Mouse (Mus musculus) G1E (cell line): ENCODE measurements around the gene Dxo. TPM values are rescaled to one million over a fixed set of nuclear protein-coding genes. Genes with fewer than 3 reads are reported as not detected.
"Not testable (repeated sequence)": the region's sequence is repeated elsewhere in the genome, so short reads cannot be mapped to it uniquely, and the experiment has no call there.

Experiments
- ATAC-seq: 2 replicates; pipeline ENCODE4 v1.8.0; 2016; ENCODE audit warnings: mild to moderate bottlenecking; ENCODE audit not compliant: insufficient number of reproducible peaks, poor library complexity, low FRiP score, severe bottlenecking; ENCODE audit errors: extremely low read depth
- DNase-seq: peaks from one replicate; pipeline ENCODE4 v3.0.0; 2012; ENCODE audit warnings: low spot score
- H3K27me3 ChIP-seq: 2 replicates; pipeline ENCODE4 v1.6.1; 2012; ENCODE audit warnings: mild to moderate bottlenecking, low read length, inconsistent platforms; ENCODE audit not compliant: insufficient read depth
- H3K36me3 ChIP-seq: replicated peaks from 2 replicates; pipeline ENCODE3; 2012; ENCODE audit warnings: mild to moderate bottlenecking, inconsistent platforms
- H3K4me1 ChIP-seq: 2 replicates; pipeline ENCODE4 v1.6.1; 2012; ENCODE audit warnings: low read depth, low read length, inconsistent platforms, mixed read lengths; ENCODE audit not compliant: insufficient read depth
- H3K4me3 ChIP-seq: 2 replicates; pipeline ENCODE4 v1.5.1; 2012; ENCODE audit warnings: low read depth, mild to moderate bottlenecking, inconsistent platforms, low read length, moderate library complexity, mixed read lengths
- H3K9me3 ChIP-seq: replicated peaks from 2 replicates; pipeline ENCODE4 v1.6.1; 2012; ENCODE audit warnings: inconsistent platforms
- CTCF ChIP-seq: IDR thresholded peaks from 2 replicates; pipeline ENCODE4 v1.5.1; 2012; ENCODE audit warnings: low read depth, low read length, inconsistent platforms, mixed read lengths
- GATA1 ChIP-seq: IDR thresholded peaks from 2 replicates; pipeline ENCODE4 v1.6.1; 2012; ENCODE audit warnings: borderline replicate concordance, low read length, inconsistent platforms, mixed read lengths
- GATA2 ChIP-seq: IDR thresholded peaks from 2 replicates; pipeline ENCODE4 v1.6.1; 2012; ENCODE audit warnings: low read depth, low read length, inconsistent platforms, borderline replicate concordance
- POLR2AphosphoS5 ChIP-seq: IDR thresholded peaks from 2 replicates; pipeline ENCODE4 v1.6.1; 2012; ENCODE audit warnings: low read depth, low read length, inconsistent platforms; ENCODE audit not compliant: insufficient replicate concordance
- TAL1 ChIP-seq: conservative IDR thresholded peaks from 2 replicates; pipeline ENCODE4 v1.6.1; 2012; ENCODE audit warnings: low read depth, low read length, inconsistent platforms, mixed read lengths
- polyA plus RNA-seq: library from polyadenylated mRNA; stranded (reverse); fragments of >175 nt; gene quantifications from 2 replicates; pipeline ENCODE4 v1.2.3, GENCODE M21; 2012
- total RNA-seq, 2 experiments: library from RNA; stranded (forward) in 1 of 2; stranded (reverse) in 1 of 2; fragments of 200-1000 nt in 1 of 2; fragments of >200 nt in 1 of 2; fragmentation: Nextera tagmentation in 1 of 2; gene quantifications; 2 replicates each; pipeline ENCODE4 v1.2.3; 2014 to 2017

Dxo gene
- total and polyA plus RNA-seq, 3 experiments, result 18.2 to 70.5 (median 25.4) TPM

- TF ChIP-seq GATA2 (no peak), GATA1 (no peak), POLR2AphosphoS5 (no peak), CTCF (no peak), TAL1 (no peak)
Observed at GRCm38 (mm10) chr17:34798866-34799530, 37.8 kb upstream of the Dxo start.

DNA sequence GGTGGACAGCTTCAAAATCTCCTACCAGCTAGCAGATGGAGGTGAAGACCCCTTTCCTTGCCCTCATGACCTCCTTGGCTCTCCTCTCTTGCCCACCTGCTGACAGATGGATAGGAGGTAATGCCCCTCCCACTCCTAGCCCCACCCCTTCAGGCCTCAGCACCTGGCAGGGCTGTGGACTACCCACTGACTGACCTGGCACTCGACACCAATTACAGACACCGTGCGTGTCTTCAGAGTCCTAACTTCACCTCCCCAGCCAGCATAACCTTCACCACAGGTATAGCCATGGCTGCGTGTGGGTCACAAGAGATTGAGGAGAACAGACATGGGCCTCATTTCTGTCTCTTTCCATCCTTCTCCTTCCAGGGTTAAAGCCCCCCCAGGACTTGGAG lies 37.3 kb upstream of the Dxo start:
- Histone ChIP-seq H3K36me3 (no peaks in the 10 kb centered on the region), H3K4me3 (no peak overlapping the region), H3K9me3 (no peaks in the 10 kb centered on the region), H3K27me3 (no peaks in the 10 kb centered on the region; the same call in 1 of the 2 replicates), H3K4me1 (no peaks in the 10 kb centered on the region)
- TF ChIP-seq TAL1 (no peak), GATA1 (no peak), POLR2AphosphoS5 (no peak), GATA2 (no peak), CTCF (no peak)
- ATAC-seq, result no peak
- DNase-seq, result no peak

More at GRCm38 (mm10) chr17:34798866-34799530, 37.8 kb upstream of the Dxo start:
- Histone ChIP-seq H3K4me1 (no peaks in the 10 kb centered on the region), H3K27me3 (no peaks in the 10 kb centered on the region; the same call in 1 of the 2 replicates), H3K9me3 (no peaks in the 10 kb centered on the region), H3K4me3 (no peak overlapping the region), H3K36me3 (no peaks in the 10 kb centered on the region)
- DNase-seq (no peak), ATAC-seq (no peak)

DNA sequence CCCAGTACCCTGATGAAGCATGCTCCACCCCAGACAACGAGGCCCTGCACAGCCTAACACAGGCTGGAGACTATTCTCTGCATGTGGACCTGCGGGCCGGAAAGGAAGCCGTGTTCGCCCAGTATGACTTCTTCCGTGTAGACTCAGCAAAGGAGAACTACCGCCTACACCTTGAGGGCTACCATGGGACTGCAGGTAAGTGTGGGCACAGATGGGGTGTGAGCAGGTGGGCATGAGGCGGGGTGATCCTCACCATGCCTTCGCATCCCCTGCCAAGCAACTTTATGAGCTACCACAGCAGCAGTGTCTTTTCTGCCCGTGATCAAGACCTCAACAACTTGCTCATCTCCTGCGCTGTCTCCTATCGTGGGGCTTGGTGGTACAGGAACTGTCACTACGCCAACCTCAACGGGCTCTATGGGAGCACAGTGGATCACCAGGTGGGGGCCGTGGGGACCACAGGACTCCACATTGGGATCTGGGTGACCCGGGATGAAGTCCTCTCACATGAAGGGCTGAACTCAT lies 36.0 kb upstream of the Dxo start:
- not testable (repeated sequence) for ATAC-seq, H3K36me3 ChIP-seq

GRCm38 (mm10) chr17:34802756-34803155 lies 34.1 kb upstream of the Dxo start:
- not testable (repeated sequence) for DNase-seq, H3K27me3 ChIP-seq, ATAC-seq, H3K4me3 ChIP-seq, H3K36me3 ChIP-seq, H3K4me1 ChIP-seq, H3K9me3 ChIP-seq

More for the DNA sequence above, 36.0 kb upstream of the Dxo start:
- not testable (repeated sequence) for H3K27me3 ChIP-seq, DNase-seq, H3K4me1 ChIP-seq, H3K4me3 ChIP-seq, H3K9me3 ChIP-seq

DNA sequence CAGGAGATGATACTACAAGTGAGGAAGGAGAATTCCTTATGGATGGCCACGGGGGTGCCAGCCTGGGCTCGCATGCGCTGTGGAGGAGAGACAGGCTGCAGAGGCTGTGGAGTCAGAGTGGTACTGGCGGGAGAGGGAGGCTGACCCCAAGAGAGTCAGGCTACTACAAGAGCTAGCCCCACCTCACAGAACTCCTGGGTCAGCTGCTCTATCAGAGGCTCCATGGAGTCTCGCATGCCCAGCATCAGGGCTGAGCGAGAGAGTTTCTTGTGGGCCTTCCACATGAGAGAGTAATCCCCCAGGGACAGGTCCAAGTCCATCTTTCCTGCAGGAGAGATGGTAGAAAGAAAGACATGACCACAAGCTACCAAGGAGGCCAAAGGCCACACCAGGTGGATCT lies 33.5 kb upstream of the Dxo start:
- not testable (repeated sequence) for H3K36me3 ChIP-seq, DNase-seq, H3K9me3 ChIP-seq, H3K4me1 ChIP-seq, ATAC-seq, H3K27me3 ChIP-seq, H3K4me3 ChIP-seq

DNA sequence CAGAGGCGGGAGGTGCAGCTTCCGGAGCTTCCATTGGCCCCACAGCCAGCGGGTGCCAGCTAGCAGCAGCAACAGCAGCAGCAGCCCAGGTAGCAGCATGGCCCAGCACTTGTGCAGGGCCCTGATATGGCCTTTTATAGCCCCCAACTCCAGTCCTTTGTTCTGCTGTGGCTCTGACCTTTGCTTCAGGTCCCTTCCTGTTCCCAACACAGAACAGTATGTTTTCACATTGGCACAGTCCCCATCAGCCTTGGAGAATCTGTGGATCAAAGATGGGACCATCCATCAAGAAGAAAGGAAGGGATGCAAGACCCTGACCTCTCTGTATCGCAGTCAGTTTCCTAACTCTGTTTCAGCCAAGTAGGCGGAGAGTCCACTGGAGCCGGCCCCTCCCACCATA lies 32.5 kb upstream of the Dxo start, which contains the start of gene Cyp21a1:
Gene Cyp21a1, minus strand, starts transcription at position 261 of the 400 bp plus-strand sequence.
- not testable (repeated sequence) for H3K9me3 ChIP-seq, H3K4me1 ChIP-seq, H3K4me3 ChIP-seq, H3K27me3 ChIP-seq, H3K36me3 ChIP-seq, DNase-seq, ATAC-seq

DNA sequence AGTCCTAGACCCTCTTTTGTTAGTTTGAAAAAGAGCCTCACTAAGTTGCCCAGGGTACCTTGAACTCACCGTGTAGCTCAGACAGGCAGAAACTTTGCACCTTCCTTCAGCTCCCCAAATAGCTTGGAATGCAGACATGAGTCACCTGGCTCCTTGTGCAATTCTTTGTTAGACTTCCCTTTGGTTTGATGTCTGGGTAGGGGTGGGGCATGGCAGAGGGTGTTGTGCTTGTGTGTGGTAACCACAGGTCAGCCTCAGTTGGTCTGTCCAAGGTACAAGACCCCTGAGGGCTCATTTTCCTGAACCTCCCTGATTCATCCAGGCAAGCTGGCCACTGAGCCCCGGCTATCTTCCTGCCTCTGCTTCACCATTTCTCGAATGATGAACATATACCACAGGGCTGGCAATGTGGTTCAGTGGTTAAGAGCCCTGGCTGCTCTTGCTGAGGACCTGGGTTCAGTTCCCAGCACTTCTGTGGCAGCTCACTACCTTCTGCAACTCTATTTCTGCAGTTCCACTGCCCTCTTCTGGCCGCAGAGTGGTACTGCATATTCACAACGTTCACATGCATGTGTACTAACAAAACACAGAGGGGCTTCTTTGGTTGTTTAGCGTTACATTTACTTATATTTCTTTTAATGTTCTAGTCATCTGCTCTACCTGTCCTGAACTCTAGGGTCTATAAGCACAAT lies 31.8 kb upstream of the Dxo start:
- no peak for ATAC-seq
- Histone ChIP-seq H3K4me3 (no peak overlapping the region), H3K4me1 (no peaks in the 10 kb centered on the region), H3K27me3 (peaks cover 5% of the 10 kb centered on the region; the same call in 1 of the 2 replicates), H3K9me3 (peaks cover 6% of the 10 kb centered on the region), H3K36me3 (no peaks in the 10 kb centered on the region)
- no peak for DNase-seq
- TF ChIP-seq TAL1 (no peak), GATA2 (no peak), GATA1 (no peak), POLR2AphosphoS5 (no peak), CTCF (no peak; the same call in 1 of the 2 replicates)
